Mouse (Mus musculus) heart, embryonic 14.5 days (tissue): ENCODE results near the gene Cd300e. TPM values are rescaled to one million over a fixed set of nuclear protein-coding genes. Genes with fewer than 3 reads are reported as not detected.

Experiments used
- ATAC-seq: fragments of 200-750 bp; cut with Nextera tagmentation; 2 replicates; pipeline ENCODE4 v1.8.0; 2017; ENCODE audit warnings: low read depth, moderate TSS enrichment; ENCODE audit not compliant: insufficient number of reproducible peaks, insufficient read depth, low FRiP score
- H3K27ac ChIP-seq, 2 experiments: fragments of 200-500 bp in 1 of 2; fragments of 300-500 bp in 1 of 2; sonication (generic) in 1 of 2; replicated peaks in 1 of 2; 2 replicates each; pipeline ENCODE4 v1.5.1; 2012 to 2014; ENCODE audit warnings: low read depth in 2 of 2, low read length in 2 of 2, control low read depth in 1 of 2, mild to moderate bottlenecking in 1 of 2, mixed read lengths in 1 of 2; ENCODE audit not compliant: control insufficient read depth in 1 of 2, insufficient read depth in 1 of 2
- H3K27me3 ChIP-seq: fragments of 300-500 bp; sonication (generic); 2 replicates; pipeline ENCODE4 v1.6.1; 2014; ENCODE audit warnings: mild to moderate bottlenecking, low read length, control low read depth; ENCODE audit not compliant: control insufficient read depth, insufficient read depth
- H3K36me3 ChIP-seq: fragments of 300-500 bp; sonication (generic); 2 replicates; pipeline ENCODE4 v1.6.1; 2014; ENCODE audit warnings: mild to moderate bottlenecking, control low read depth, low read length, mixed read lengths; ENCODE audit not compliant: control insufficient read depth, insufficient read depth
- H3K4me1 ChIP-seq, 2 experiments: fragments of 200-500 bp in 1 of 2; fragments of 300-500 bp in 1 of 2; sonication (generic) in 1 of 2; 2 replicates each; pipeline ENCODE4 v1.6.1; 2012 to 2014; ENCODE audit warnings: low read length in 2 of 2, control low read depth in 1 of 2, mixed read lengths in 1 of 2; ENCODE audit not compliant: control insufficient read depth in 2 of 2, insufficient read depth in 2 of 2
- H3K4me2 ChIP-seq: fragments of 300-500 bp; sonication (generic); 2 replicates; pipeline ENCODE4 v1.6.1; 2014; ENCODE audit warnings: mild to moderate bottlenecking, low read length
- H3K4me3 ChIP-seq, 2 experiments: fragments of 200-500 bp in 1 of 2; fragments of 300-500 bp in 1 of 2; sonication (generic) in 1 of 2; 2 replicates each; pipeline ENCODE4 v1.5.1; 2012 to 2014; ENCODE audit warnings: low read length in 2 of 2, mild to moderate bottlenecking in 2 of 2, control low read depth in 1 of 2, low read depth in 1 of 2, moderate library complexity in 1 of 2; ENCODE audit not compliant: control insufficient read depth in 1 of 2, insufficient read depth in 1 of 2
- H3K9ac ChIP-seq: fragments of 300-500 bp; sonication (generic); 2 replicates; pipeline ENCODE4 v1.6.1; 2014; ENCODE audit warnings: mild to moderate bottlenecking, low read length
- H3K9me3 ChIP-seq: fragments of 300-500 bp; sonication (generic); 2 replicates; pipeline ENCODE4 v1.6.1; 2016; ENCODE audit warnings: low read length, control low read depth; ENCODE audit not compliant: control insufficient read depth
- WGBS: fragments of 180-500 bp; shearing (Covaris S2); extraction: QIAGEN DNeasy Blood & Tissue Kit; methylation state at CpG from one replicate; pipeline ENCODE4 v1.1.7; 2014; 5-methylcytosine and 5-hydroxymethylcytosine counted together
- polyA plus RNA-seq: library from polyadenylated mRNA; unstranded; fragments of >200 nt; fragmentation: Nextera tagmentation; extraction: Ambion mirVana; gene quantifications from 2 replicates; pipeline ENCODE4 v1.2.1, GENCODE M21; 2014

Cd300e gene
- 0.09 TPM in 1 of 2 replicates, not detected in the other for polyA plus RNA-seq

DNA sequence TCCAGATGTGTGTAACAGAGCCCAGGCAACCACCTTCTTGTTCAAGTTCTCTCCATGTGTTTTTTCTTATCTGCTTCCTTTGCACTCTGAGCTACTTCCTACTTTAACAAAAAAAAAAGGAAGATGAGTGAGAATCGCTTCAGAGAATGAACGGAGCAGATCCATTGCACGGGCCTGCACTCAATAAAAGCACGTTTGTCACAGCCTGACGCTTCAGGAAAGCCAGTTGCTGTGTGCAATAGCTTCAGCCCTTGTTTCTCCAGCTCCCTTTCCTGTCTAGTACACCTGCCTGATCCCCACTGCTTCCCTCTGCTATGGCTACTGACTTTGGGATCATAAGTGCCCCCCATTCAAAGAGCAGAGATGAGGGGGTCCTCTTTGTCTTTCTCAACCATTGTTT is at the start of gene Cd300e:
Cd300e (minus strand) TSS at position 101 of the 400 bp plus-strand sequence.
- no peaks in the 10 kb centered on the region for H3K36me3 ChIP-seq
- no peak within 1 kb of the TSS for H3K9ac ChIP-seq
- H3K4me1 ChIP-seq: no peaks in the 10 kb centered on the region
- H3K4me2 ChIP-seq: no peak within 1 kb of the TSS
- no peaks in the 10 kb centered on the region for H3K9me3 ChIP-seq
- ATAC-seq: no peak
- H3K27ac ChIP-seq: no peak within 1 kb of the TSS
- no peaks in the 10 kb centered on the region for H3K27me3 ChIP-seq
- no peak within 1 kb of the TSS for H3K4me3 ChIP-seq
- 43% methylated on average over 5 of the region's 5 CpGs for WGBS

DNA sequence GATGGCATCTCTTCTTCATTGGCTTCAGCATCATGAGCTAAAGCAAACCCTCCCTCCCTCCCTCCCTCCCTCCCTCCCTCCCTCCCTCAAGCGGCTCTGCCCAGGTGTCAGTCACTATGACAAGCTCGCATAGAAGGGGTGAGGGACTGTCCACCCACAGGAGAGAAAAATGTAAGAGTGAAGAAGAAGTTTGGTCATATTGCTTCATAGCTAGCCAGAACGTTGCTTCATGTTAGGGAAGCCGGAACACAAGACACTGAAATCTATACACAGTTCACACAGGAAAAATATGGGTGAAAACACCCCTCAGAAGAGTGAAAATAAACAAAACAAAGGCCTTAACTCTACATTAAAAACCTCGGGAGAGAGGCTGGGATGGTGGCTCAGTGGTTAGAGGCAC is 48.3 kb upstream of the Cd300e start:
- H3K4me1 ChIP-seq: no peaks in the 10 kb centered on the region
- ATAC-seq: no peak
- H3K4me2 ChIP-seq: no peak overlapping the region
- H3K9ac ChIP-seq: no peak overlapping the region
- H3K36me3 ChIP-seq: no peaks in the 10 kb centered on the region
- no peaks in the 10 kb centered on the region for H3K27me3 ChIP-seq
- WGBS: 73% methylated on average over 4 of the region's 5 CpGs
- H3K4me3 ChIP-seq: no peak overlapping the region
- peaks cover 3% of the 10 kb centered on the region; the same call in 1 of the 2 replicates for H3K9me3 ChIP-seq
- H3K27ac ChIP-seq: no peak overlapping the region

DNA sequence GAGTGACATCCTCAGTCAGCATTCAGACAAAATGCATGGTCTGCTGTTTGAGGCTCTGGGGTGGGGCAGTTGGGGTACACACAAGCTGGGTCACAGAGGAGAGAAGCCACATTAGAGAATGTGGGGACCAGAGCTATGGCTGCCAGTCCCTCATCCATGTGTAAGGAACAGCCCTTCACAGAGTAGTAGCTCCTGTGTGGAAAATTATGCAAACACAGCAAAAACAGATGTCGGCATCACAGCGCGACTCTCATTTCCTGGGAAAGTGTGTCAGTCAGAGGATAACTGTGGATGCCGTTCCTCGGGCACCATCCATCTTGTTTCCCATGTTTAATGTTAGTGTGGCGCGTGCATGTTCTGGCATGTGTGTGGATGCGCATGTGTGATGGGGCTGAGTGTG is 46.2 kb upstream of the Cd300e start:
- peaks cover 3% of the 10 kb centered on the region; the same call in 1 of the 2 replicates for H3K9me3 ChIP-seq
- no peaks in the 10 kb centered on the region for H3K27me3 ChIP-seq
- WGBS: 83% methylated on average over 8 of the region's 8 CpGs
- ATAC-seq: no peak
- no peak overlapping the region for H3K9ac ChIP-seq
- H3K4me1 ChIP-seq: no peaks in the 10 kb centered on the region
- H3K36me3 ChIP-seq: no peaks in the 10 kb centered on the region
- H3K4me2 ChIP-seq: no peak overlapping the region
- H3K4me3 ChIP-seq: no peak overlapping the region
- H3K27ac ChIP-seq: no peak overlapping the region

DNA sequence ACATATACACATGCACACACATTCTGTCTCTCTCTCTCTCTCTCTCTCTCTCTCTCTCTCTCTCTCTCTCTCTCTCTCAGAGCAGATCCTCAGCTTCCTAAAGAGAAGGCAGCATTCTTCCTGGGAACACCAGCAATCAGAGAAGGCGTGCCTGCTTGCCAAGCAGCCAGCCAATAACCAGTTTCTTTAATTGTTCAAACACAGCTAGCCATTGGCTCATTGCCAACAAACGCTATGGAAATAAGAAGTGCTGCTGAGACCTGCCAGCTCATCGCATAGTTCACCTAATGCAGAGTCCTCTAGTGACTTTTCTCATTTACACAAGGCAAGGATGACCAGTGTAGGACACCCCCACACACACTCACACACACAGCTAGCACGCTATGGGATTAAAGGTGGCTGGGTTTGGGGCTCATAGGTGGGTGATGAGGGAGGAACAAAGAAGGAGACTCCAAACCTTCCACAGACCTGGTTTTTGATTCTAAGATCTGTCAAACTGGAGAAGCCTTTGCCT is 45.5 kb upstream of the Cd300e start:
- WGBS: 30% methylated on average over 4 of the region's 4 CpGs
- H3K4me3 ChIP-seq: no peak overlapping the region
- peaks cover 3% of the 10 kb centered on the region; the same call in 1 of the 2 replicates for H3K9me3 ChIP-seq
- no peak overlapping the region for H3K9ac ChIP-seq
- no peak overlapping the region for H3K4me2 ChIP-seq
- no peak overlapping the region for H3K27ac ChIP-seq
- no peaks in the 10 kb centered on the region for H3K36me3 ChIP-seq
- no peak for ATAC-seq
- no peaks in the 10 kb centered on the region for H3K27me3 ChIP-seq
- H3K4me1 ChIP-seq: no peaks in the 10 kb centered on the region

DNA sequence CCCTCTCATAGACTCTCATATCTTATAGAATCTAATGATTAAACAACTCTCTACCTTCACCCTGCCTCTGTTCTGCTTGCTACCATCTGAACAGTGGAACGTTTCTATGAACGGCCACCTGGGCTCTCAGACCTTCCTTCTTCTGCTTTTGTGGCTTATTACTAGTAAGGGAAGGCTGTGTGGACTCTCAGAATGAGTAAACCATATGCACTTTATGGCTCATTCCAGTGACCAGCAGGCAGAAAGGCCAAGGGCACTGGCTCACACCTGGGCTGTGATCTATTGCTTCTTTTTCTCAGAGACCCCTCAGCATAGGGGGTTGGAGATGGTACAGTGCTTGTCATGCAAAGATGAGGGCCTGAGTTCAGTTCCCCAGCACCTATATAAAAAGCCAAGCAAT is 44.7 kb upstream of the Cd300e start:
- Histone ChIP-seq H3K27ac (no peak overlapping the region), H3K4me2 (no peak overlapping the region), H3K36me3 (no peaks in the 10 kb centered on the region), H3K9me3 (peaks cover 3% of the 10 kb centered on the region; the same call in 1 of the 2 replicates), H3K4me3 (no peak overlapping the region), H3K27me3 (no peaks in the 10 kb centered on the region), H3K4me1 (no peaks in the 10 kb centered on the region), H3K9ac (no peak overlapping the region)
- WGBS: 87% methylated on average over 2 of the region's 2 CpGs
- ATAC-seq: no peak

DNA sequence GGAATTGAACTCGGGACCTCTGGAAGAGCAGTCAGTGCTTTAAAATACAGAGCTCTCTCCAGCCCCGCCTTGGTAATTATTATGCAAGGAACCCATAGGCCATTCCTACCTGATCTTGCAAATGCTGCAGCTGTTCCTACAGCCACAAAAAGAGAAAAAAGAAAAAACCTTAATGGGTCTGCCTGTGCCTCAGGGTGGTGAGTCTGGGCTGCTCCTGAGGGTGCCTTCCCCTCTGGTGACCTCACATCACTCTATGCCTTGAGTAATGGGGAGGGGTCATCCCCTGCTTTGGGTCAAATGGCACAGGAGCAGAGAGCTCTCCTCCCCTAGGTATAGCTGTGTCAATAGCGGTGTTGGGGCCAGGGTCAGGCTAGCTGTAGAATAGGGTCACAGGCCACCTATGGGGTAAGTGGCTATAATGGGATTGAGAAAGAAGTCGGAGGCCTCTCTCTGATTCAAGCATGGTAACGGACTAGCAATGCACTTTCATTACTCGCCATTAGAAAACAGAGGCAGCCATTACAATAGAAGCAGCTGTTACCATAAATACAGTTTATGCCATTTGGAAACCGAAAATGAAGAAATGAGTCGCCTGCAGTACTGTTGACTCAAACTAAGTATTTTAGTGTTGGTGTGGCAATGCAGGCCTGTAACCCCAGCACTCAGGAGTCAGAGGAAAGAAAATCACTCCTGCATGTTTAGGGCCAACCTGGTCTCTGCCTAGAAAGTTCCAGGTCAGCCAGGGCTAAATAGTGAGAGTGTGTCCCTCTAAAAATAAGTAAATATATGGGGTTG is 43.0 kb upstream of the Cd300e start:
- Histone ChIP-seq H3K27me3 (no peaks in the 10 kb centered on the region), H3K4me1 (no peaks in the 10 kb centered on the region), H3K9me3 (peaks cover 3% of the 10 kb centered on the region; the same call in 1 of the 2 replicates), H3K4me3 (no peak overlapping the region), H3K4me2 (no peak overlapping the region), H3K36me3 (no peaks in the 10 kb centered on the region), H3K27ac (no peak overlapping the region), H3K9ac (no peak overlapping the region)
- no peak for ATAC-seq
- 70% methylated on average over 8 of the region's 8 CpGs for WGBS

DNA sequence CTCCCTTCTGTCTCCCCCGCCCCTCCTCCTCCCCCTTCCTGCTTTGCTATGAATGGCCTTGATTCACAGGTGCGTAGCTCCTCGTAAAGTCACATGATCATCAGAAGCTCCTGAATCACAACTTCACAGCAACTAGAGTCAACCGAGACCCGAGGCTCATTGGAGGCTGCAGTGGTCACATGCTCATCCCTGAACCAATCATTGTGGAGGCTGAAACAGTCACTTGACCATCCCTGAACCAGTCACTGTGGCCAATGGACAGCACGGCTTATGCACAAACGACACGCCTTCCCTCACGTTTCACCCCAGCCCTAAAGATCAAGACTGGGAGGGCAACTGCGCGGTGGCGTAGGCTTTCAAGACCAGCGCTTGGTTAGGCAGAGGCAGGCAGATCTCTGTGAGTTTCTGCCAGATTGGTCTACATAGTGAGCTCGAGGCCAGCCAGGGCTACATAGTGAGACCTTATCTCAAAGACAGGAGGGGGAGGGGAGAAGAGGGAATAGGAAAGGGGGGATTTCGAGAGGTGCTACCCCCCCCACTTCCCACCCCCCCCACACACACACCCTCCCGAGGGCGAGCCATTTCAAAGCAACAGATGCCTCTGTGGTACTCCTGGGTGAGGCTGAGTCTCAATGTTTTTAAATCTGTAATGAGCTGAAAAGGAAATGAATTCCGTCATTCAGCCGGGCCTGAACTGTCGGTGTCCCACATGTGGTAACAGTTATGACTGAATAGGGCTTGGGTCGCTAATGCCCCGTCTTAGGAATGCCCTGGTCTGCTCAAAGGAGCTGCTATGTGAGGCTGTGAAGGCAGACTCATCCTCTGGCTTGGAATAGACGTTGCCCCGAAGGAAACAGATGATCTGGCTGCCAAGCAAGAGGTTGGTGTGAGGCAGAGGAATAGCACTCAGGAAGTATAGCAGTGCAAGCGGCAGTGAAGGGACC is 41.8 kb upstream of the Cd300e start:
- H3K9me3 ChIP-seq: peaks cover 3% of the 10 kb centered on the region; the same call in 1 of the 2 replicates
- no peaks in the 10 kb centered on the region for H3K4me1 ChIP-seq
- H3K9ac ChIP-seq: no peak overlapping the region
- WGBS: 81% methylated on average over 25 of the region's 25 CpGs
- no peak for ATAC-seq
- H3K4me2 ChIP-seq: no peak overlapping the region
- no peaks in the 10 kb centered on the region for H3K27me3 ChIP-seq
- H3K4me3 ChIP-seq: no peak overlapping the region
- H3K27ac ChIP-seq: no peak overlapping the region
- no peaks in the 10 kb centered on the region for H3K36me3 ChIP-seq
